Mouse (Mus musculus) kidney, adult 2 months (tissue): ENCODE results near the gene Trim61.

Source experiments
- CTCF ChIP-seq: fragments of 200-500 bp; conservative IDR thresholded peaks from 2 replicates; pipeline ENCODE4 v1.5.1; 2011; ENCODE audit warnings: low read depth, mild to moderate bottlenecking, control low read depth, low read length, moderate library complexity, mixed read lengths; ENCODE audit not compliant: insufficient read depth, insufficient read length
- POLR2A ChIP-seq: fragments of 200-500 bp; IDR thresholded peaks from one replicate; pipeline ENCODE4 v1.6.1; 2011; ENCODE audit warnings: low read depth, low read length, control low read depth

GRCm38 (mm10) chr8:64983150-64983897 is 35.0 kb downstream of the Trim61 start:
- no peak for TF ChIP-seq POLR2A
- TF ChIP-seq CTCF: no peak
